Mouse (Mus musculus) spleen, adult 12 weeks (tissue): ENCODE measurements around the gene Acvr1.

Source experiments
- DNase-seq: peaks from one replicate; pipeline ENCODE4 v3.0.0; 2022; ENCODE audit warnings: low spot score

Acvr1 gene

DNA sequence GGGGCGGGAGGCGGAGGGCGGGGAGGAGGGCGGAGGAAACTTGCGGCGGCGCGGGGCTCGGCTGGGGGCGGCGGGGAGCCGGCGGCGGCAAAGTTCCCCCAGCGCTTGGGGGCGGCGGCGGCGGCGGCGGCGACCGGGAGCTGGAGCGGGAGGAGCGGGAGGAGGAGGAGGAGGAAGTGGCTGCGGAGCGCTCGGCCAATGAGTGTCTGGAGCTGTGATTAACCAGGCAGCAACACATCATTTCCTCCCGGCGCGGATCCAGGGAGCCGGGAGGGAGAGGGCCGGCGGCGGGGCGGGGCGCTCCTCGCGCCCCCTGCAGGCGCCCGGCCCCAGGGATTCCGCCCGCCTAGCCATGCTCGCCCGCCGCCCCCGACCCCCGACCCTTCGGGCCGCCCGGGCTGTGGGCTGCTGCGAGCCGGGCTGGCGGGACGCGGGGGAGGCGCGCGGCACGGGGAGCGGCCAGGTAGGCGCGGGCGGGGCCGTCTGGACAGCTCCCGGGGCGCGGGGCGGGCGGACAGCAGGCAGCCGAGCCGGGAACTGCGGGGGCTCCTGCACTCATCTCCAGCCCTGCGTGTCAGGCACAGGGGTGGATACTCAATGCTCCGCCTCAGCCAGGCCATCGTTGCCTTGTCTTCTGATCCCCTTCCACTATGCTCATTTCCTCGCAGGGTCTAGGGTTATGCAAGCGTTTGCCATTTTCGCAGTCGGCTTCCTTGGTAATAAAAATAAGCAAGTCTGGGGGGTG is at the start of gene Acvr1, which contains the start of gene Upp2:
Acvr1 (minus strand) TSS at position 92 of the 745 bp plus-strand sequence.
Upp2 (plus strand) TSS at position 233 of the 745 bp plus-strand sequence.
- no peak for DNase-seq

- DNase-seq, result no peak
Measured at GRCm38 (mm10) chr2:58615766-58616165, 48.8 kb upstream of the Acvr1 start.

GRCm38 (mm10) chr2:58614851-58615250 is 47.9 kb upstream of the Acvr1 start:
- DNase-seq, result no peak

- DNase-seq, result no peak
Measured at GRCm38 (mm10) chr2:58613720-58614119, 46.8 kb upstream of the Acvr1 start.

GRCm38 (mm10) chr2:58604791-58605190 is 37.8 kb upstream of the Acvr1 start:
- DNase-seq, result no peak

GRCm38 (mm10) chr2:58603379-58603778 is 36.4 kb upstream of the Acvr1 start:
- no peak for DNase-seq

DNA sequence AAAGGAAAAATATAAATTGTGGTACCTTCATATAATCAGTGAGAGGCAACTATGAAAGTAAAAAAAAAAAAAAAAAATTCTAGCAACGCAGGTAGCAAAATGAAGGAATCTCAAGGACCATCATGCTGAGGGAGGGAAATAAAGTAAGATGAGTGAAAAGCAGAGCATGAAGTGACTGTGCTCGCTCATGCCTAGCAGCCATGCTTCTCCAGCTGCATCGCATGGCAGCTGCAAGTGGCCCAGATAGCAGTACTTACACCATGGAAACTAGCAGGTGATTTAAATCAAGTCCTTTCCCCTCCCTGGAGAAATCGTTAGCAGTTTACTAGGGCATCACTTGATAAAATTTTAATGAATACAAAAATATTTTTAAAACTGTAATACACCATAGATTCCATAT is 34.4 kb upstream of the Acvr1 start:
- DNase-seq, result no peak

- no peak for DNase-seq
Measured at GRCm38 (mm10) chr2:58599639-58600038, 32.7 kb upstream of the Acvr1 start.

GRCm38 (mm10) chr2:58597556-58597955 is 30.6 kb upstream of the Acvr1 start:
- no peak for DNase-seq

DNA sequence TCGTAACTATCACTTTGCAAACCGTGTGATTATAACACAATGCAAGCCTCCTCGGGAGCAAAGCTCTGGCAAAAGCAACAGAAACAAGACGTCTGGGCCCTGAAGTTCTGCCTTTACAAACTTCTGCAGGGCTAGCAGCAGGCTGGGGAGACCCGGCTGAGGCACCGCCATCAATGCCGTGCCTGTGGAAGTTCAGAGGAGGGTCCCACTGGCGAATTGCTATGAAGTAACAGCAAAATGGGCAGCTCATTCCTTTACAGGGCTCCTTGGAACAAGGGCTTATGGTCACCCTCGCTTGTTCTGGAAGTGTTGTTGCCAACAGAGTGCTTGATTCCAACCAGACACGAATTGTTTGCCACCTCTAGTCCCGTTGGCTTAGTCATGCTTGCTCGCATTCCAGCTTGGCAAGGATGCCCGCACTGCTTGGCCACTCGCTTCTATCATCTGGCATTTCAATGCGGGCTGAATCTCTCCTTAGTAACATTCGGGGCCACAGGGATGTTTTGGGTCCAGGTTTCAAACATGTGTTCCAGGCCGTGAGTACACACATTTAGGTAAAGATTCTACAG is 29.9 kb upstream of the Acvr1 start:
- DNase-seq, result no peak

GRCm38 (mm10) chr2:58595350-58595749 is 28.4 kb upstream of the Acvr1 start:
- DNase-seq, result no peak

DNA sequence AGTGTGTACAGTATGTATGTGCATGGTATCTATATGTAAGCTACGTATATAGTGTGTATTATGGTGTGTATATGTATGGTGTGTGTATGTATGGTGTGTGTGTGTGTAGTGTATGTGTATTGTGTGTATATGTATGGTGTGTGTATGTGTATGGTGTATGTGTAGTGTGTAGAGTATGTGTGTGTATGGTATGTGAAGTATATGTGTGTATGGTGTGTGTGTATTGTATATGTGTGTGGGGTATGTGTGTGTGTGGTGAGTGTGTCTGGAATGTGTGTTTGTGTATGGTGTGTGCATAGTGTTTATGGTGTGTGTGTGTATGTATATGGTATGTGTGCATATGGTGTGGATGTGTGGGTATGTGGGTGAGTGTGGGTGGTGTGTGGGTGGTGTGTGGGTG is 23.1 kb upstream of the Acvr1 start:
- no peak for DNase-seq

DNA sequence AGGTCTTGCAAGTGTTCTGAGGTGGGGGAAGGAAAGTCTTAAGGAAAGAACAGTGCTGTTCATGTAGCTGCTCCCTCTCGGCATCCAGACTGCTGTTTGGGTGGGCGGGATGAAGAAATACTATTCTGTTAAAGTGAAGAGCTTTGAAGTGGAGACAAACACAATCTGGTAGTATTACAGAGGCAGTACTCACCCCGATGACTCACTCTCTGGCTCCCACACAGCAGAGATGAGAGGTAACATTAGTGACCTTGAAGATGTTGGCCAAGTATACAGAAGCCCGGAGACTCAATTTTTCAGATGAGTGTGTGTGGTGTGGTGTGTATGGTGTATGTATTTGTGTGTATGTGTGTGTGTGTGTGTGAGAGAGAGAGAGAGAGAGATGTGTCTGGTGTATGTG is 22.7 kb upstream of the Acvr1 start:
- DNase-seq, result no peak

DNA sequence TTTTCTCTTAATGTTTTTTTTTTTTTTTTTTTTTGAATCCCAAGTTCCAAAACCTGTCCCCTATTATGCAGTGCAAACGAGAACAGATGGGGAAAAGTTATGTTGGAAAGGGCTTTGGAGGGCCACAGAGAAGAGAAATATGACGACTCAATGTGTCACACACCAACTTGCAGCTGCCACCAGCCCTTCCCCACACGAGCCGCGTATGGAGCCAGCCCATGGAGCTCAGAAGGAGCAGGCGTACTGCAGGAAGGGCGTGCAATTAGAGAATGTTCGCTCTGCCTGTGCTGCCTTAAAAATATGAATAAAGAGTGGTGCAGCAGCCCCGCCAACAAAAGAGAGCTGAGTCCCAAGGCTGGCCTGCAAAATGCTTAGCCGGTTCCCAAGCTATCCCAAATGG is 19.4 kb upstream of the Acvr1 start:
- no peak for DNase-seq

DNA sequence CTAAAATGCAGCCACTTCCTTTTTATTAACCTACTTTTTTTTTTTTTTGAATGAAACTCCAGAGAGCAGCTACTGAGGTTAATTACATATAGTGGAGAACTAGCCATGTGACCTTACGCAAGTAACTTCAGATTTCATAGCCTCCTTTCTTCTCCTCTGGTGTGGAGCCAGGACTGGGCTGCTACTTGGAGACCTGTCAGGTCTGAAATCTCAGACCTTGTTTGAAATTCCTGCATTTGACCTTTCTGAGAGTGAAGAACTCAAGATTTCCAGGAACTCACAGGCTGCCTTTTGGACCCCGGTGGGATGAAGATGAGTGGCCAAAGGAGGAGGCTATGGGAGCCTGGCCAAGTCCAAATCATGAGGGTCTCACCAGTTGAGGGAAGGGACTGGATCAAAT is 7.2 kb upstream of the Acvr1 start:
- no peak for DNase-seq

DNA sequence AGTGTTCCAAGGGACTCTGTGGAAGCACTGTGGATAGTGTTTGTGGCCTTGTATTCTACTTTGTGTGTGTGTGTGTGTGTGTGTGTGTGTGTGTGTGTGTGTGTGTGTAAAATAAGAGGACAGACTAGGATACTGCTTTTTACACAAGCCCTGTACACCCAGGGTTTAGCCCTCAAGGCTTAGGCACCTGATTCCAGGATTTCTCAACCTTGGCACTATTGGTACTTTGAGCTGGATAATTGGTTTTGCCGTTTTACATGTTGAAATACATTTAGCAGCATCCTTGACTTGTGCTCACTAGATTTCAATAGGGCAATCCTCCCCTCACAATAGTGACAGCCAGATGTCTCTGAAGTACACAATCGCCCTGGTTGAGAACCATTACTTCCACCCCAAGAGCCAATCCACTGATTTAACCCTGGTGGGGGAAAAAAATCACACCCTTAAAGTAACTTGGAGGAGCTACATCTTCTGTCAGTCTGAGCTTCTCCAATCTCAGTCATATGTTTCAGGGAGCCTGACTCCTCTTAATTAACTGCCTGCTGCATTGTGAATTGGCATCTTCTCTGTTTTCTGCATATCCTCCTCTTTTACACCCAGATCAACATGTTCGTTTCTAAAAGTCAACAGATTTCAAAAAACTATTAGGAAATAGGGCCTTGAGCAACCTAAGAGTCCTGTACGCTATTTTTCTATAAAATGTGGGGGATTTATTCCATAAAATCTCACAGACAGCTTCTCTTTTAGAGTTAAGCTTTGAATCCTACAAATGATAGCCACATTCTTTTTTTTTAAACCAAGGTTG is 2.1 kb upstream of the Acvr1 start:
- no peak for DNase-seq

DNA sequence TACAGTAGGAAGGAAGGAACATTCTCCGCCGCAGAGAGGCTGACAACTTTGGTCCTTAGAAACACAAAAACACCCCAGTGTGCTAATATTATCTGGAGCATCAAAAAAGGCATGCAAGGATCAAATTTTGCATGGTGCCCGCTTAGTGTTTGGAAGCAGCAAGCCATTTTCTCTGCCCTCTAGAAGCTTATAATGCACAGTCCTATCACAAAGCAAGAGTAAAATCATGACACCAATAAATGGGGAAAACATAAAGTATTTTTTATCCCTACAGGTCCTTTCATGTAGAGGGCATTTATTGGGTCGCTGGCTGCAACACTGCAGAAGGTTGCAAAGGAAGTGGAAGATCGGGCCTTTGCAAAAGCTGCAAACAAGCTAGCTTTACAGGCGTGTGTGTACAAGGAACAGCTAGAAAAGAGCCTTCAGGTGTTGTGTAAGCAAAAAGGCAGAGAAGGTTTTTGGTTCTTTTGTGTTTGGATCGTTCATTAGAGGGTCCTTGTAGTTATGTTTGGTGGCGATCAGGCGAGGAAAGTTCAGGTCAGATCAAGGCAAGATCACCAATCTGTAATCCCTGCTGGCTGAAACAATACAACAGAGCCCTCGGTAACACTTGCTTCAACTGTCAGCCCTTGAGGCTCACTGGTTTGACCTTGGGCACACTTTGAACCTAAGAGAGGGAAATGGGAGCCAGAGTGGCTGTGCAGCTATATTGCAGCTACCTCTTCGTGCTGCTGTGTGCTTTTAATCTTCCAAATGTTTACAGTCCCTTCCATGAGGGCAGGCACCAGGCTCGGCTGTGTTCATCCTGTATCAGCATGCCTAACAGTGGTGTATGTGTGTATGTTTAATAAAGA is 1.1 kb upstream of the Acvr1 start:
- DNase-seq, result no peak

- no peak for DNase-seq
Measured at GRCm38 (mm10) chr2:58566410-58567065, 419 bp downstream of the Acvr1 start.

DNA sequence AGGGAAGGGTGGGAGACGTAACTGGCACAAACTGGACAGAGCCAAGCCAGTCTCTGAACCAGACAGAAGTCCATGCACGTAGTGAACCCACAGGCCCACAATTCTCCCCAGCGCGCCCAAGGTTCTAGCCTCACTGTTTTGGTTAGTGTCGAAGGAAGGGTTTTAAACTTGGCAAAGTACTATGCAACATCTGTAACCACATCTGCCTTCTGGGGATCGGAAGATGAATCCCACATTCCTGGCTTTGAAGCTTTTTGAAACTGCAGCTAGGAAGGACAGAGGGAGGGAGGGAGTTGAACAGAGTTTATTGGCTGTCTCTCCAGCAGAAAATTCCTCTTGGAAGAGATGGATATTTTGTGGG is 928 bp downstream of the Acvr1 start:
- DNase-seq, result no peak

- no peak for DNase-seq
Measured at GRCm38 (mm10) chr2:58565267-58565666, 1.7 kb downstream of the Acvr1 start.

GRCm38 (mm10) chr2:58562137-58562536 is 4.8 kb downstream of the Acvr1 start:
- DNase-seq, result no peak
